Mouse (Mus musculus): Measurements from ENCODE around the gene Lrrc17.
"Not testable (repeated sequence)": the region's sequence is repeated elsewhere in the genome, so short reads cannot be mapped to it uniquely, and the experiment has no call there.

Gene Lrrc17

DNA sequence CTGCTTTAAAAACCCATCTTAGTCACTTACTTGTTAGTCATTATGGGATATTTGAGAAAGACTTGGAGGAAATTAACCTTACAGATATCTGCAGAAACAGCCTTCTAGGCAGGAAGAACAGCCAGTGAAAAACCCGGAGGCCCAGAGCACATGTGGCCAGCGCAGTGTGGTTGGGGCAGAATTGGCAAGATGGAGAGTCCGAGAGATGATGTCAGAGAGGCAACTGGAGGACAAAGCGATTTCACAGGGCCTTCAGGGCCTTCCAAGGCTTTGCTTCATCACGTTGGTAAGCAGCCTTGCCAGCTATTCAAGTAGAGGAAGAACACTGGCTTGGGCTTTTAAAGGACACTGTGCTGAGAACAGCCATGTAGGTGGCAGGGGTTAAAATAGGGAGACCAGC, 10.4 kb upstream of the Lrrc17 start:
- no peak for DNase-seq (ENCODE audit: low spot score in 2 of 2)

DNA sequence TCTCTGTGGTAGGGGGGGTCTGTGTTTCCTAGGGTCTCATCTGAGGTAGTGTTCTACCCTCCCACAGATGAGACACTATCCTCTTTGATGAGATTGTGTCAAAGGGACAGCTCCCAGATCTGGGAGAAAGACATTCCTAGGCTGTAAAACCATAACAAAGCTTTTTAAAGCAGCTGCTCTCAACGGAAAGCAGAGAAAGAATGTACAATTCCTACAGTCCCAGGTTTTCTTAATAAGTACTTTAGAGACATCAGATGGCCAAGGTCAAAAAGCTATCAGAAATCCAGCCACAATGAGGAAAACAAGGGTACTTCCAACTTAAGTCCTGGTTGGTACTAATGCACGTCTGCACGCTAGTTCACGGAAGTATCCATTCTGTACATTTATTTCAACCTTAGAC, 1.1 kb upstream of the Lrrc17 start:
- no peak for DNase-seq (ENCODE audit: low spot score in 2 of 2)

- DNase-seq (ENCODE audit: low spot score in 2 of 2) = no peak
Observed at GRCm38 (mm10) chr5:21544821-21545220, 1.5 kb downstream of the Lrrc17 start.

DNA sequence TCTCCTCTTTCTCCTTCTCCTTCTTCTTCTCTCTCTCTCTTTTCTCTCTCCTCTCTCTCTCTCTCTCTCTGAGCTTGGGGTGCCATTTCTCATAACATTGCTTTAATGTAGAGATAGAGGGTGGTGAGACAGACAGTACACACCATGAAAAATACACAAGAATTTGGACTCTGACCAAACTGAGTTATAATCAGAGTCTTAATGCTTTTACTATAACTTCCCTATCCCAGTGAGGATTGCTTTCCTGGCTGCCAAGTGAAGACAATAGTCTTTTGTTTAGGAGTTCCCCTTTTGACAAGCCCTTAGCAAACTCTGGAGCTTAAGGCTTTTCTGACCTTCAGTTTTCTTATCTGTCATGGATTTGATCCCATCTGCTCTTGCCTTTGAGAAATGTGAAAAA, 1.9 kb downstream of the Lrrc17 start:
- DNase-seq (ENCODE audit: low spot score in 2 of 2) = no peak

GRCm38 (mm10) chr5:21545786-21546185, 2.4 kb downstream of the Lrrc17 start:
- DNase-seq (ENCODE audit: low spot score in 2 of 2) = no peak

- no peak for DNase-seq (ENCODE audit: low spot score in 2 of 2)
Observed at GRCm38 (mm10) chr5:21547005-21547404, 3.6 kb downstream of the Lrrc17 start.

- DNase-seq (ENCODE audit: low spot score in 2 of 2) = no peak
Observed at GRCm38 (mm10) chr5:21553685-21554084, 10.3 kb downstream of the Lrrc17 start.

- no peak for DNase-seq (ENCODE audit: low spot score in 2 of 2)
Observed at GRCm38 (mm10) chr5:21554732-21555131, 11.4 kb downstream of the Lrrc17 start.

- no peak for DNase-seq (ENCODE audit: low spot score in 2 of 2)
Observed at GRCm38 (mm10) chr5:21556502-21556901, 13.1 kb downstream of the Lrrc17 start.

- no peak for DNase-seq (ENCODE audit: low spot score in 2 of 2)
Observed at GRCm38 (mm10) chr5:21563936-21564335, 20.6 kb downstream of the Lrrc17 start.

GRCm38 (mm10) chr5:21565392-21566065, 22.2 kb downstream of the Lrrc17 start:
- DNase-seq (ENCODE audit: low spot score in 2 of 2) = no peak

DNA sequence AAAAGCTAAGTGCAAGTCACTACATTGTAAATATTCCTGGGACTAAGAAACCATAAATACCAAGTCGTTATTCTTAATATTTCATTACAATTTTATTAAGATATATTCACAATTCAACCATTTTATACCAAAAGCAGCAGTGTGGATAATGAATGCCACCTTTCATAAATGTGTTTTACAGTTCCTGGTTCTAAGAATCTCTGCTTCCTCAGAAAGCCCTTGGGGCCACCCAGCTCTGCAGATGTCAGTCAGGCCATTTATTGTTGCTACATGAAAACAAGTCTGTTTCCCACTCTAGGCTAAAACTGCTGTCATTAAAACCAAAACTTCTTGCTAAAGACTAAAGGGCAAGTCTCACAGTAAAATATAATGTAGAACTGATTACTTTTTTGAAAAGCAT, 24.4 kb downstream of the Lrrc17 start:
- no peak for DNase-seq (ENCODE audit: low spot score in 2 of 2)

- no peak for DNase-seq (ENCODE audit: low spot score in 2 of 2)
Observed at GRCm38 (mm10) chr5:21572764-21573416, 29.5 kb downstream of the Lrrc17 start.

DNA sequence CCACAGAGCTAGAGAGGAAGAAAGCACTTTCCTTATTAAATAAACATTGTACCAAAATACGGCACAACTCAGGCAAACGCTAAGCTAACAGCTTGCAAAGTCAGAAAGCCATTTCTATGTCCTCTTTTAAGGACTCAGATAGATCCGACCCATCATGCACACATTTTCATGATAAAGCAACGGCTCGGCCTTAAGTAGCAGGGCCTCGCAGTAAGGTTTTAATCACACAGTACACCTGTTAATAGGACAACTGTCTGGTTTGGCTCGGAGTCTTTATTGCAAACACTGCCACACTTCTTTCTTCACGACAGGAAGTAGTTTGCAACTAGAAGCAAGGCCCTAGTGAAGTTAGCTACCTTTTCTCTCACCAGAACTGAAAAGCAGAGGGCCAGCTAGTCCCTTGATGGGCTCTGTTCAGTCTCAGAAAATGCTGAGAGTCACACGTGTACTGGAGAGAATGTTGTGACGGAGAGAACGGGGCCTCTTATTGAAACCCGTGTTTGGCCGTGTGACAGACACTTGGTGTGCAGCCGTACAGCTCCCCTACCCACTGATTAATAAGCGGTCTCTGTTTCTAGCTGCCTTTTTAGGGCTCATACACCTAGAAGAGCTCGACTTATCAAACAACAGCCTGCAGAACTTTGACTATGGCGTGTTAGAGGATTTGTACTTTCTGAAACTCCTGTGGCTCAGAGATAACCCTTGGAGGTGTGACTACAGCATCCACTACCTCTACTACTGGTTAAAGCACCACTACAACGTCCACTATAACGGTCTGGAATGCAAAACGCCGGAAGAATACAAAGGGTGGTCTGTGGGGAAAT, 31.2 kb downstream of the Lrrc17 start:
- DNase-seq (ENCODE audit: low spot score in 2 of 2) = no peak

DNA sequence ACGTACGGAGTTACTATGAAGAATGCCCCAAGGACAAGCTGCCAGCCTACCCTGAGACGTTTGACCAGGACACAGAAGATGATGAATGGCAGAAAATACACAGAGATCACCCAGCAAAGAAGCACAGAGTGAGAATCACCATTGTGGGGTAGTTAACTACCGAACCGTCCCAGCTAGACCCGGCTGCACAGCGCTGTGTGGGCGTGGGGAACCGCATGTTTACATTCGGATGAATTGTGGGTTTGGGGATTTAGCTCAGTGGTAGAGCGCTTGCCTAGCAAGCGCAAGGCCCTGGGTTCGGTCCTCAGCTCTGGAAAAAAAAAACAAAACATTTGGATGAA, 31.8 kb downstream of the Lrrc17 start:
- DNase-seq (ENCODE audit: low spot score in 2 of 2) = no peak

DNA sequence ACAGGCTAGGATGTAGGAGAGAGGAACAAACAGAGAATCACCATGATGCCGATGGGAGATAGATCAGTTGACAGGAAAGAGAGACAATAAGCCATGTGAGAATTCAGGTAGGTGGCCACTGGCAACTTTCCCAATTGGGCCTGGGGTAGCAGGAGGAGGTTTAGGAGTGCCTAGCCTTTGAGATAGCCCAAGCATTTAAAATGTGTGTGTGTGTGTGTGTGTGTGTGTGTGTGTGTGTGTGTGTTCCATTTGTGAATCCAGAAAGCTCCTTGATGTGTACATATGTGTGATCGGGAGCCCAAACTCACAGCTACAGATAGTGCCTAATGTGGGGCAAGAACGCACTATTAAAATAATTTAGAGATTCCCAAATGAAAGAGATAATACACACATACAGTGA, 34.8 kb downstream of the Lrrc17 start:
- no peak for DNase-seq (ENCODE audit: low spot score in 2 of 2)

GRCm38 (mm10) chr5:21586763-21587162, 43.4 kb downstream of the Lrrc17 start:
- DNase-seq (ENCODE audit: low spot score in 2 of 2) = peak in 1 of 2 experiments; percentile 44

DNA sequence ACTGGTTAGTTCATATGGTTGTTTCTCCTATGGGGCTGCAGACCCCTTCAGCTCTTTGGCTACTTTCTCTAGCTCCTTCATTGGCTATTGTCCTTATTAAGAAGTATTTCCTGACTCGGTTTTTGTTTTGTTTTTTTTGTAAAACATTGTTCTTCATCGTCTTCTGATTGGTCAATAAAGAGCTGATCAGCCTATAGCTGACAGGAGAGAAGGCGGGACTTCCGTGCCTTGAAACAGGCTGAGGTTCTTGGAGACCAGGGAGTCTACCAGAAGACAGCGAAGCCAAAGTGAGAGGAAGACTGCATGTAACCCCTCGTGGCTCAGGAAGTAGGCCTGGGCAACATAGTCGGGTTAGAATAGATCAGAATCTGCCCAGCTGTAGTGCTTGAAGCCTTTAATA, 44.3 kb downstream of the Lrrc17 start:
- DNase-seq (ENCODE audit: low spot score in 2 of 2) = no peak

DNA sequence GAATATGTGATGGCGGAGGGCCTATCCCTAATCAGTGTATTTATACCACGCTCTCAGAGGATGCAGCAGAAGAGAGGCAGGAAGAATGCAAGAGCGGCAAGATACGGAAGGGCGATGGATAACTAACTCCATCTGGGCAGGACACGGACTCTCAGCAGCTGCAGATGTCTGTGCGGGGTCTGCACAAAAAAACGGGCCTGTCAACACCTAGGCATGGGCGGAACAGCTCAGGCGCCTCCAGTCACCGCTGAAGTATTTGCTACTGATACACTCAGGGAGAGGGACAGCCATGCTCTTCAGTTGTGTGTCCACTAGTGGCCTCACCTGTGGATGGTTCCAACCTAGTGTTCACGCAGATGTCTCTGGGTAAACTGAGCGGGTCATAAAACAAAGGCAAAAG, 44.9 kb downstream of the Lrrc17 start:
- no peak for DNase-seq (ENCODE audit: low spot score in 2 of 2)

DNA sequence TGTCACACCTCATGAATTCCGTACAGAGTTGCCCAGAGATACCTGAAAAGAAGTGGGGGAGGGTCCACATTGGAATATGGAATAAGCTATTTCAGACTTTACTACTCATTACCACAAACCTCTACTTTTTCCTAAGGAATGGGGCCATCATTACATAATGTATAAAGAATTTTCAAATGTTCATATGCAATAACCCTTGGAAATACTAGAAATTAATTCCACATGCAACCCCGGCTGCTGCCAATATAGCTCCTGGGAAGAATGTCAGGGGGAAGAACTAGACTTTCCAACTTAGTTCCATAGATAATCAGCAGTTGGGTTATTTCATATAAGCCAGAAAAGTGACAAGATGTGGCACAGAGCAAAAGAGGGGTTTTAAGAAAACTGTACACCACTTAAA, 48.7 kb downstream of the Lrrc17 start:
- DNase-seq (ENCODE audit: low spot score in 2 of 2) = no peak

DNA sequence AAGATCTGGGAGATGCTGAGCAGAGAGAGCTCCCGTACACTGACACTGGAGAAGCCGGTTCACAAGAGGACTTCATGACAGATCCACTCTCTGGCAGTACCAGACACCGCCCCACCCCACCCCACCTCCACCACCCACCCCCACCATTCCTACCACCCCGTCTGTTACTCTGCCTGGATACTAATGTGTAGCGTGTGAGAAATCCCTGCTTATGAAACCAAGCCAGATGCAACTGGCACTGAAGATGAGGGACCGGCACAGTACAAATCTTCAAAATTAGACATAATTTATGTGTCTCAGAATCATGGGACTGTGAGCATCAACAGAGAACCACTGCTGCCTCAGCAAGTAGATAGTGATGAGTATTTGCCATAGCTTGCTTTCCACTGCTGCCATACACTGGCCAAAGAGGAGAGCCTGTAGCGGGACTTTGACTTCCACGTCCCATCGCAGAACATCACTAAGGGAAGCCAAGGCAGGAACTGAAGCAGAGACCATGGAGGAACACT, 49.9 kb downstream of the Lrrc17 start:
- DNase-seq (ENCODE audit: low spot score in 2 of 2) = no peak

GRCm38 (mm10) chr5:21599536-21599935, 56.2 kb downstream of the Lrrc17 start:
- DNase-seq (ENCODE audit: low spot score in 2 of 2) = not testable (repeated sequence)

DNA sequence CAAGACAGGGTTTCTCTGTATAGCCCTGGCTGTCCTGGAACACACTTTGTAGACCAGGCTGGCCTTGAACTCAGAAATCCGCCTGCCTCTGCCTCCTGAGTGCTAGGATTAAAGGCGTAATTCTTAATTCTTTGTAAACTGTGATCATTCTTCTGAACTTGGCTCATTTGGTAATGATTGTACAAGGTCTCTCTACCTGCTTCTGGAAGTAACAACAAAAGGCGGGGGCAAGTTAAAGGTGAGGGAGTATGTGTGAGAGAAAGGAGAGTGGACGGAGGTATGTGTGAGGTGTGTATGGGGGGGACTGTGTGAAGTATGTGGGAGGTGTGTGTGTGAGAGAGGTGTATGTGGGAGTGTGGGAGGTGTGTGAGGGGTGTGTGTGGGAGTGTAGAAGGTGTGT, 56.6 kb downstream of the Lrrc17 start:
- DNase-seq (ENCODE audit: low spot score in 2 of 2) = no peak
